Mouse (Mus musculus) embryonic facial prominence, embryonic 12.5 days (tissue): ENCODE data around the gene Tle6. TPM values are rescaled to one million over a fixed set of nuclear protein-coding genes. Genes with fewer than 3 reads are reported as not detected.
A peak's percentile ranks its signal among the peaks of the same experiment; 100 is the strongest.

Experiments
- ATAC-seq: fragments of 200-750 bp; cut with Nextera tagmentation; 2 replicates; pipeline ENCODE4 v1.8.0; 2017; ENCODE audit not compliant: insufficient number of reproducible peaks, insufficient read depth, low FRiP score, low TSS enrichment
- H3K27ac ChIP-seq: fragments of 300-500 bp; sonication (generic); 2 replicates; pipeline ENCODE4 v1.5.1; 2016; ENCODE audit warnings: mild to moderate bottlenecking
- H3K27me3 ChIP-seq: fragments of 300-500 bp; sonication (generic); 2 replicates; pipeline ENCODE4 v1.6.1; 2016; ENCODE audit warnings: mild to moderate bottlenecking, moderate library complexity
- H3K36me3 ChIP-seq: fragments of 300-500 bp; sonication (generic); 2 replicates; pipeline ENCODE4 v1.6.1; 2016; ENCODE audit warnings: mild to moderate bottlenecking
- H3K4me1 ChIP-seq: fragments of 300-500 bp; sonication (generic); 2 replicates; pipeline ENCODE4 v1.6.1; 2016
- H3K4me2 ChIP-seq: fragments of 300-500 bp; sonication (generic); replicated peaks from 2 replicates; pipeline ENCODE4 v1.6.1; 2016; ENCODE audit warnings: mild to moderate bottlenecking, moderate library complexity
- H3K4me3 ChIP-seq: fragments of 300-500 bp; sonication (generic); 2 replicates; pipeline ENCODE4 v1.5.1; 2016; ENCODE audit warnings: mild to moderate bottlenecking
- H3K9ac ChIP-seq: fragments of 300-500 bp; sonication (generic); 2 replicates; pipeline ENCODE4 v1.6.1; 2016; ENCODE audit warnings: mild to moderate bottlenecking, moderate library complexity
- H3K9me3 ChIP-seq: fragments of 300-500 bp; sonication (generic); 2 replicates; pipeline ENCODE4 v1.6.1; 2016; ENCODE audit warnings: mild to moderate bottlenecking, moderate library complexity
- WGBS: fragments of 180-500 bp; shearing (Covaris S2); methylation state at CpG from one replicate; pipeline ENCODE4 v1.1.7; 2016; 5-methylcytosine and 5-hydroxymethylcytosine counted together
- polyA plus RNA-seq: library from polyadenylated mRNA; unstranded; fragments of >200 nt; fragmentation: Nextera tagmentation; extraction: Ambion mirVana; gene quantifications from 2 replicates; pipeline ENCODE4 v1.2.1, GENCODE M21; 2016

Tle6 gene
- polyA plus RNA-seq, 1 experiment from 2014 or later: 14.4 TPM

DNA sequence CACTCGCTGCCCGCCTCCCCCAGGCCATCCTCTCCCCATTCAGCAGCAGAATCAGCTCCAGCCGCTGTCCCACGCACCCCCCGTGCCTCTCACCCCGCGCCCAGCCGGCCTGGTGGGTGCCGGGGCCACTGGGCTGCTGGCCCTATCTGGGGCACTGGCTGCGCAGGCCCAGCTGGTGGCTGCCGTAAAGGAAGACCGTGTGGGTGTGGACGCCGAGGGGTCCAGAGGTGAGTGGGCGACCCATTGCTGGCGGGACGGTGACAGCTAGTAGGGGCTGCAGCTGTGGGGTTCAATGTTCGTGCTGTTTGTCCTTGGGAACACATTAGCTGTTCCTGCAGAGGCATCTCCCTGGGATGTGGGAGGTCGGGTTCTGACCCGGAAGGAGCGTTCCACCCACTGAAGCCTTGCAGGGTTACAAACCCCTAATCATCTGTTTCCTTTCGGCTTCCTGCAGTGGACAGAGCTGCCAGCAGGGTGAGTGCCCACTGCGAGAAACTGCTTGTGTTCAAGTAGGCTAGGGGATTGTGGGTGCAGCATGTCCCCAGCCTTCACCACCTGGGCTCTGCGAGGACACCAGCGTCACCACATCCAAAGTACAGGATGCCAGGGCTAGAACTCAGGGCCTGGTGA, 20.3 kb downstream of the Tle6 start:
- H3K27me3 ChIP-seq: peaks cover 31% of the 10 kb centered on the region
- peaks cover 32% of the 10 kb centered on the region for H3K4me1 ChIP-seq
- 51% methylated on average over 25 of the region's 25 CpGs for WGBS
- ATAC-seq: no peak
- no peaks in the 10 kb centered on the region for H3K9me3 ChIP-seq
- H3K36me3 ChIP-seq: peaks cover 24% of the 10 kb centered on the region
- no peak overlapping the region for H3K9ac ChIP-seq
- no peak overlapping the region for H3K27ac ChIP-seq
- no peak overlapping the region for H3K4me2 ChIP-seq
- no peak overlapping the region for H3K4me3 ChIP-seq

DNA sequence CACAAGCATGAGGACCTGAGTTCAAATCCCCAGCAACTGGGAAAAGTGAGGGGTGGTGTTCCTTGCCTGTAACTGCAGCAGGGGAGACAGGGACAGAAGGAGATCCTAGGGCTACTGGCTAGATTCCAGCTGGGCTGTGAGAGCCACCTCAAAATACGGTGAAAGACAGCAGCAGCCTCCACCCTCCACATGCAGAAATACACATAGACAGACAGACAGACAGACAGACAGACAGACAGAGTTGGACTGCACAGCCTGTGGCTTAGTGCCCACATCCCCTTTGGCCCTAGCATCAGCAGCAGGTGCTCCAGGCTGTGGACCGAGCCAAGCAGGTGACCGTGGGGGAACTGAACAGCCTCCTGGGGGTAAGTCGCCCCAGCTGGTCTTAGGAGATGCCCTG, 20.9 kb downstream of the Tle6 start:
- H3K27ac ChIP-seq: no peak overlapping the region
- H3K27me3 ChIP-seq: peaks cover 31% of the 10 kb centered on the region
- no peaks in the 10 kb centered on the region for H3K9me3 ChIP-seq
- H3K9ac ChIP-seq: no peak overlapping the region
- H3K4me2 ChIP-seq: no peak overlapping the region
- 73% methylated on average over 4 of the region's 4 CpGs for WGBS
- peaks cover 35% of the 10 kb centered on the region for H3K4me1 ChIP-seq
- no peak for ATAC-seq
- H3K4me3 ChIP-seq: no peak overlapping the region
- peaks cover 20% of the 10 kb centered on the region for H3K36me3 ChIP-seq

DNA sequence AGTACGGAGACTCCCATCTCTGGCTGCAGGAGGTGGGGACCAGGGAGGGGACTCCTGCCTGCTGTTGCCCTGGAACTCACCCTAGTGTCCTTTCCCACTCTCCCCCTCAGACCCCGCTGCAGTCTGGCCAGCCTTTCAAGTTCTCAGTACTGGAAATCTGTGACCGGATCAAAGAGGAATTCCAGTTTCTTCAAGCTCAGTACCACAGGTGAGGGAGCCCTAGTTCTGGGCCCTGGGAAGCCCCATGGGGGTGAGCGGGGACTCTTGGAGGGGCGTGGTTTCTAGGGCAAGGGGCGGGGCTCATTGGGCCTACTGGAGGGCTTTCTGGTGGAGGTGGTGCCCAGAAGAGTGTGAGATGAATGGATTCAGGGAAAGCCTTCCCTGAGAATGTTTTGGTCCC, 25.2 kb downstream of the Tle6 start:
- Histone ChIP-seq H3K4me1 (peaks cover 52% of the 10 kb centered on the region), H3K27ac (peak overlapping the region; percentile 80), H3K4me3 (peak overlapping the region; percentile 62), H3K4me2 (peak overlapping the region; percentile 67), H3K27me3 (peaks cover 32% of the 10 kb centered on the region), H3K9ac (peak overlapping the region; percentile 69), H3K9me3 (no peaks in the 10 kb centered on the region), H3K36me3 (0 out of 2 replicates have a peak, but pooled peaks cover 8% of the 10 kb centered on the region)
- WGBS: under 1% methylated on average over 6 of the region's 6 CpGs
- no peak for ATAC-seq

DNA sequence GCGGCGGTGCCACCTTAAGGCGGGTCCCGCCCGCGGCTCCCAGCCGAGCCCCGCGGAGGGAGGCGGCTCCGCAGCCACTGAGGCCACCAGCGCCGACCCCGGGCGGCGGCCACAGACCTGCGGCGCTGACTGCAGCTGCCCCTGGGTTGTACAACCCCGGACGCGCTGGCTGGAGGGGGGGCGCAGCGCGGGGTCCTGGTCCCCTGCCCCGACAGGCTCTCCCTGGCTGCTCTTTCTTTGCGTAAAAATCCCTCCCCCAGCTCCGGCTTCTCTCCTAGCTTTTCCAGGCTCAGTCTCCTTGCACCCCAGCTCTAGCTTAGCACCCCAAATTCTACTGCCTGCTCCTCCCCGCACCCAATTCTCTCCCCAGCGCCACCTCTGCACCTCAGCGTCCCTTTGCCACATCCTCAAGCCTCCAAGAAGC, 25.7 kb downstream of the Tle6 start:
- peaks cover 52% of the 10 kb centered on the region for H3K4me1 ChIP-seq

DNA sequence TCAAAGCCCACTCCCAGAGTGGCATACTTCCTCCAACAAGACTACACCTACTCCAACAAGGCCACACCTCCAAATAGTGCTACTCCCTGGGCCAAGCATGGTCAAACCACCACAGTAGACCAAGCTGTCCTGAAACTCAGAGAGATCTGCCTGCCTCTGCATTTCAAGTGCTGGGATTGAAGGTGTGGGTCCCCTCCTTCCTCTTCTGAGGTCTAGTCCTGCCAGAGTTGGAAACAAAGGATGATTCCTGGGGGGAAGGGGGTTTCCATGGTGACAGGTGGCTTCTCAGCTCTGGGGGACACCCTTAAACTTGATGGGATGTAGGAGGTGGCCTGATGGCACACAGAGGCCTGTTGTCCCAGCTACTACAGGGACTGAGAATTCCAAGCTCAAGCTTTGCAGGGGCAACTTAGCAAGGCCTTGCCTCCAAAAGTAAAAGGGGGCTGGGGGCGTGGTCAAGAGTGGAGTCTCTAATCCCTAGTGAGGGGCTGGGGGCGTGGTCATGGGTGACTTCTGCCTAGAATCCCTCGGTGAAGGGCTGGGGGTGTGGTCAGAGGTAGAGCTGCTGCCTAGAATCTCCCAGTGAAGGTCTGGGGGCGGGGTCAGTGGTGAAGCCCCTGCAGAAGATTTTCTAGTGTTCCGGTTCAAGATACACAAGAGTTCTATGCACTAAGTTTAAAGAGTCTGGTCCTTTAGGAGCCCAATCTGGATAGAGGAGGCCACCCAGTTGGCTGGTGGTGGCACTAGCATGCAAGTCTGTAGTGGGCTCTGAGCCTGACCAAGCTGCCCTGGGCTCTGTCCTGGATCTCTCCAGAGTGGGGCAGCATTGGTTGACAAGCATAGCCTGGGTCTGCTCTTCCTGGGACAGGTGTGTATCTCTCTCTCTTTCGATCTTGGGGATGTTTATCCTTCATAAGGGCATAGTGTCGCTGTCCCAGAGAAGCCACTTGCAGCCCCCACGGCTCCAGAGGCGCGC, 26.5 kb downstream of the Tle6 start, which contains the start of gene Tle2:
Gene Tle2, plus strand, starts transcription at position 481 of the 976 bp plus-strand sequence.
- 16% methylated on average over 10 of the region's 10 CpGs for WGBS
- H3K9me3 ChIP-seq: no peaks in the 10 kb centered on the region
- H3K27ac ChIP-seq: peak within 1 kb of the TSS; percentile 80
- peak within 1 kb of the TSS; percentile 62 for H3K4me3 ChIP-seq
- H3K4me2 ChIP-seq: peak within 1 kb of the TSS; percentile 67
- no peak for ATAC-seq
- peaks cover 58% of the 10 kb centered on the region for H3K4me1 ChIP-seq
- H3K27me3 ChIP-seq: peaks cover 26% of the 10 kb centered on the region; the same call in 1 of the 2 replicates
- H3K36me3 ChIP-seq: 0 out of 2 replicates have a peak, but pooled peaks cover 7% of the 10 kb centered on the region
- H3K9ac ChIP-seq: peak within 1 kb of the TSS; percentile 69

More for the DNA sequence above, 25.7 kb downstream of the Tle6 start:
- ATAC-seq: no peak
- WGBS: under 1% methylated on average over 18 of the region's 30 CpGs
- H3K36me3 ChIP-seq: 0 out of 2 replicates have a peak, but pooled peaks cover 7% of the 10 kb centered on the region
- peak overlapping the region; percentile 67 for H3K4me2 ChIP-seq
- H3K27ac ChIP-seq: peak overlapping the region; percentile 80
- H3K4me3 ChIP-seq: peak overlapping the region; percentile 62
- no peaks in the 10 kb centered on the region for H3K9me3 ChIP-seq
- peaks cover 30% of the 10 kb centered on the region for H3K27me3 ChIP-seq
- H3K9ac ChIP-seq: peak overlapping the region; percentile 69

DNA sequence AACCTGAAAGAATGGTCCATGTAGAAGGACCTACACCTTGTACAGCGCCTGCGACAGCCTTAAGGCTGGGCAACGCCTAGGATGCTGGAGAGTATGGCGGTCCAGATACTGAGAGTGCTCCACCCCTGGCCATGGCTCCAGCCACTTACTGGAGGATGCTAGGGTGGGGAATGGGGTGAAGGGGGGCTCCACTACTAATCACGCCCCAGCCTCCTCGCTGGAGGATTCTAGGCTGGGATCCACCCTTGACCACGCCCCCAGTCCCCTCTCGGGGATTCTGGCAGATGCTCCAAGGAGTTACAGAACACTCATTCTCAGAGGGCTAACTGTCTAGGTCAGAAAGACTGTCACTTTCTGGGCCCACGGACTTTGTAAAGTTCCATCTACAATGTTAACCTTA, 27.9 kb downstream of the Tle6 start:
- Histone ChIP-seq H3K36me3 (0 out of 2 replicates have a peak, but pooled peaks cover 7% of the 10 kb centered on the region), H3K27ac (peak overlapping the region; percentile 93), H3K4me1 (peaks cover 72% of the 10 kb centered on the region), H3K9ac (no peak overlapping the region), H3K9me3 (no peaks in the 10 kb centered on the region), H3K27me3 (peaks cover 24% of the 10 kb centered on the region; the same call in 1 of the 2 replicates), H3K4me3 (no peak overlapping the region), H3K4me2 (peak overlapping the region; percentile 52; the same call in 1 of the 2 replicates)
- 7% methylated on average over 9 of the region's 9 CpGs for WGBS
- no peak for ATAC-seq

DNA sequence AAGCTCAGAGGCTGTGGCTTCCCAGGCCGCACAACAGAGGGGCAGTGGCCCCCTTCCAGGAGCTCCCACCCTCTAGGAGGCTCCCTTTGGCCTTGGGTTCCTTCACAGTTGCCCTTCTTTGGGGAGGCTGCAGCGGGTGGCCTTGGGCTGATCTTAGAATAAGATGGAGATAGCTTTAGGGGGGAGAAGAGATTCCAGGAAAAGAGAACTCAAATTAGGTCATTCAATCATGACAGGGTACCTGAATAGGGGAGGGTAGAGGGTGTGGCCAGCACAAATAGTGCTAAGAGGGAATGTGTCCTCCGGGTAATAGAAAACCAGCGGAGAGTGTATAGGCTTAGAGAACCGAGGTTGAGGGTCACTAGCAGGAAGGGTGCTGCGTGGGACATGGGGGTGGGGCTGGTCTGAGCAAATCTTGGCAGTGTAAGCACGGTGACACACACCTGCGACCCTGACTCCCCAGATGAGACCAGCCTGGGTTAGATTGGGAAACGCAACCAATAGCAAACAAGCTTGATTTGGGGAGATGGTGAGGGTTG, 28.7 kb downstream of the Tle6 start:
- Histone ChIP-seq H3K9ac (0 out of 2 replicates have a peak overlapping the region, but pooled peaks have one; percentile 7), H3K4me1 (peaks cover 80% of the 10 kb centered on the region), H3K27me3 (peaks cover 24% of the 10 kb centered on the region; the same call in 1 of the 2 replicates), H3K4me3 (peak overlapping the region; percentile 28), H3K36me3 (0 out of 2 replicates have a peak, but pooled peaks cover under 1% of the 10 kb centered on the region), H3K4me2 (peak overlapping the region; percentile 52), H3K9me3 (no peaks in the 10 kb centered on the region), H3K27ac (peak overlapping the region; percentile 93)
- no peak for ATAC-seq
- 5% methylated on average over 9 of the region's 9 CpGs for WGBS

DNA sequence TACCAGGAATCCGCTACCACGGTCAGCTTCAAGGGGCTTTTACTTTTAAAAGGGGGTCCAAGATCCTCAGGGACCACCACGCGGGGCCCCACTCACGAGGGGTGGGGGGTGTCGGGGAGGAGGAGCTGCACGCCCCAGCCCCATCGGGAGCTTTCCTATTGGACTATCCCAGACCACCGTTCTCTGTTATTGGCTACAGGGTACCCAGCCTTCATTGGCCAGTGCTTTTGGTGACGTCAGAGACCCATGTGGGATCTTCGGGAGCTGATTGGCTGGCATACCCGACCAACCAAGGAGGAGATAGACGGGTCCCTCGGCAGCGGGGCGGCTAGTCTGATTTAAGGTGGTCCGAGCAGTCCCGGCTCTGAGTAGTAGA, 29.4 kb downstream of the Tle6 start:
- Histone ChIP-seq H3K27me3 (peaks cover 17% of the 10 kb centered on the region; the same call in 1 of the 2 replicates), H3K4me2 (peak overlapping the region; percentile 52), H3K9me3 (no peaks in the 10 kb centered on the region), H3K4me3 (peak overlapping the region; percentile 28), H3K9ac (no peak overlapping the region), H3K4me1 (peaks cover 77% of the 10 kb centered on the region), H3K36me3 (peaks cover 8% of the 10 kb centered on the region), H3K27ac (peak overlapping the region; percentile 93)
- ATAC-seq: peak; percentile 89
- WGBS: 1% methylated on average over 18 of the region's 18 CpGs

DNA sequence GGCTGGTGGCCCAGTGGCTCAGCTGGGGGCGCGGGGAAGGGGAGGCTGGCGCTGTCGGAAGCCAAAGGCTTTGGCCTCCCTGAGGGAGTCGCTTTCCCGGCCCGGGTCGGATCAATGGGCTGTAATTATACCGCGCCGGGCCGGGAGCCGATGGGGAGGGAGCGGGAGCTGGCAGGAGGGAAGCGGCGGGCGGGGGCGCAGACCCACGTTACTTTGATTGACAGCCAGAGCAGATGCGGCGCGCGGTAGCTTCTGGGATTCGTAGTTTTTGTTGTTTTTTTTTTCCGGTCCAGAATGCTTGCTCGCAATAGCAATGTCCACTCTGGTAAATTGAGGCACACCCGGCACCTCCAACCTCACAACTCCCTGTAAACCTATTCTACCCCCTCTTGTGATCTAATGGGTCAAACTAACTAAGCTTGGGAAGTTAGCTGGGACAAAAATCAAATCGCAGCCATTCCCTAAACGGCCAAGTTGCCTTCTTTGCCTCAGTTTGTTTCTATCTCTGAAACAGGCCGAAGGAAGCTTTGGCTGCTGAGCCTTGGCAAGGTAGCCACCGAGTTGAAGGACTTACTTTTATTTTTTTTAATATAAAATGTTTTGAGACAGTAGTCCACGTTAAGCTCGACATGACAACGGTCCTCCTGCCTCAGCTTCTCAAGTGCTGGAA, 29.9 kb downstream of the Tle6 start:
- no peaks in the 10 kb centered on the region for H3K9me3 ChIP-seq
- peak overlapping the region; percentile 93 for H3K27ac ChIP-seq
- under 1% methylated on average over 34 of the region's 34 CpGs for WGBS
- H3K4me2 ChIP-seq: peak overlapping the region; percentile 52
- H3K9ac ChIP-seq: no peak overlapping the region
- peaks cover 13% of the 10 kb centered on the region; the same call in 1 of the 2 replicates for H3K27me3 ChIP-seq
- H3K4me3 ChIP-seq: peak overlapping the region; percentile 28
- peak; percentile 67 for ATAC-seq
- H3K4me1 ChIP-seq: peaks cover 73% of the 10 kb centered on the region
- peaks cover 13% of the 10 kb centered on the region for H3K36me3 ChIP-seq

DNA sequence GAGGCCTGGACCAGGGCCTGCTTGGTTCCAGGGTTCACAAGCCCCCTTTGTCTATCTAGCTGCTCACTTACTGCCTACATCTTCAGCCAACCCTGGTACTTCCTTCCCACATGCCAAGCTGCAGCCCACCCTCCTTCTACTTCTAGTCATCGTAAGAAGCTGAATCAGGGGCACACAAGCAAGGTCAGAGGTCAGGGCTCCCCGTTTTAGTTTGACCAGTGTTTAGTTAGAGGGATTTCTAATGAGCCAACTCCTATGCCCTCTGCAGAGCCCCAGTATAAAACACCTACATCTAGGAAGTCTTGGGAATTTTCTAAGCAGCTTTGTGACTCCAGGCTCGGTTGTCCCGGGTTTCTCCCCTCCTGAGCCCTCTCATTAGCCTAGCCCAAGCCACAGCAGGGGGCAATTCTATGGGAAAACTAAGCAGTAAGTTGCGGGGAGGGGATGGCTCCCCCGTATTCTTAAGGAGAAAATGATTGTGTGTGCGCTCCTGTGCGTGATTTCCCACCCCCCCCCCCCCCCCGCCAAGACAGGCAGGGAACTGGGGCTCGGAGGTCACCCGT, 30.6 kb downstream of the Tle6 start:
- no peaks in the 10 kb centered on the region for H3K9me3 ChIP-seq
- H3K27me3 ChIP-seq: peaks cover 13% of the 10 kb centered on the region; the same call in 1 of the 2 replicates
- 0 out of 2 replicates have a peak overlapping the region, but pooled peaks have one; percentile 1 for H3K4me3 ChIP-seq
- H3K27ac ChIP-seq: peak overlapping the region; percentile 93
- H3K4me1 ChIP-seq: peaks cover 71% of the 10 kb centered on the region
- H3K4me2 ChIP-seq: peak overlapping the region; percentile 52
- H3K9ac ChIP-seq: no peak overlapping the region
- under 1% methylated on average over 10 of the region's 11 CpGs for WGBS
- H3K36me3 ChIP-seq: peaks cover 19% of the 10 kb centered on the region
- ATAC-seq: no peak
